Mouse (Mus musculus): ENCODE data around the gene Tspan4.

- TF ChIP-seq CTCF (IDR thresholded peaks at IDR 0.05; ENCODE audit: low read depth, low read length): no peak
- no peak for TF ChIP-seq POLR2AphosphoS5 (IDR thresholded peaks at IDR 0.05; ENCODE audit: insufficient replicate concordance, low read depth, low read length)
- TF ChIP-seq TAL1 (conservative IDR thresholded peaks at IDR 0.05; ENCODE audit: low read depth, low read length): no peak
- no peak for TF ChIP-seq GATA1 (IDR thresholded peaks at IDR 0.05; ENCODE audit: borderline replicate concordance, low read length)
Measured at GRCm38 (mm10) chr7:141436523-141436892, 38.5 kb upstream of the Tspan4 start.
